Mouse (Mus musculus) CD4-positive, CD25-positive, alpha-beta regulatory T cell, adult 4 months (primary cell): ENCODE data around the gene Lypd5. TPM values are rescaled to one million over a fixed set of nuclear protein-coding genes. Genes with fewer than 3 reads are reported as not detected.
"Not testable (repeated sequence)": the region's sequence is repeated elsewhere in the genome, so short reads cannot be mapped to it uniquely, and the experiment has no call there.

Experiments used
- ATAC-seq: one replicate; pipeline ENCODE4 v1.8.0; 2017
- polyA plus RNA-seq, 2 experiments: library from polyadenylated mRNA; unstranded; fragments of 100-300 nt; shearing (Covaris generic); gene quantifications; one replicate each; pipeline ENCODE4 v1.2.1; 2017

Gene Lypd5
- polyA plus RNA-seq, 2 experiments from 2014 or later: 0.19 TPM; not detected in 1

DNA sequence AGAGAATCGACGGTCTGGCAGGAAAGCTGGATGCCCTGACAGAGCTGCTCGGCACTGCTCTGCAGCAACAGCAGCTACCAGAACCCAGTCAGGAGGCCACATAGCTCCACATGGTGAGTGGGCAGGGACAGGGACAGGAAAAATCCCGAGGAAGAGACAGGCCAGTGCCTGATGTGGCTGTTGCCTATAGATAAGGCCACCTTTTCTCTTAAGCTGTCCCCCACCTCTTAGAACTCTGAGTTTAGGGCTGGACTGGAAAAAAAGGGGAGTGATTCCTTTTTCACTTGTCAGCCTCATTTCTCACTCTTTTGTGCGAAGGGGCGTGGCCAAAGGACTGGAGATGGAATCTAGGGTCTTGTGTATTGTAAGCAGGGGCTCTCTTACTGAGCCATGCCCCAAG, 35.1 kb downstream of the Lypd5 start:
- ATAC-seq: no peak

DNA sequence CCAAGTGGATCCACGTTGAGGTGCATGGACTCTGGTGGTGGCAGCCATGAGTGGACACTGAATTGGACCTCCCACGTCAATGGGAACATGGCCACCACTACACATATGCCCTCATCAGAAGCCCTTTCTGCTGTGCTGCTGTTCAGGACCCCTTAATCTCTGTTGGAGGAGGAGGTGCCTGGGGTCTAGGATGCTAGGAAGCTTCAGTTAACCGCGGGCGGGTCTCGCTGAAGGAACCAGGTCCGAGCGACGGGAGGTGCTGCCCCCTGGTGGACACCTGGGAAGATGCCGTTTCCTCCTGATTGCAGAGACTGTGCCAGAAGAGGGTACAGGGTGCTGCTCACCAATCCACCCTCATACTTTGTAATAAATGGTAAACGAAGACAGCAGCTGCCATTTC, 35.8 kb downstream of the Lypd5 start:
- ATAC-seq: peak; percentile 31

GRCm38 (mm10) chr7:24387059-24387556, 38.1 kb downstream of the Lypd5 start:
- ATAC-seq: no peak

GRCm38 (mm10) chr7:24389516-24390187, 40.7 kb downstream of the Lypd5 start:
- ATAC-seq: no peak

- no peak for ATAC-seq
Observed at GRCm38 (mm10) chr7:24390512-24390911, 41.5 kb downstream of the Lypd5 start.

DNA sequence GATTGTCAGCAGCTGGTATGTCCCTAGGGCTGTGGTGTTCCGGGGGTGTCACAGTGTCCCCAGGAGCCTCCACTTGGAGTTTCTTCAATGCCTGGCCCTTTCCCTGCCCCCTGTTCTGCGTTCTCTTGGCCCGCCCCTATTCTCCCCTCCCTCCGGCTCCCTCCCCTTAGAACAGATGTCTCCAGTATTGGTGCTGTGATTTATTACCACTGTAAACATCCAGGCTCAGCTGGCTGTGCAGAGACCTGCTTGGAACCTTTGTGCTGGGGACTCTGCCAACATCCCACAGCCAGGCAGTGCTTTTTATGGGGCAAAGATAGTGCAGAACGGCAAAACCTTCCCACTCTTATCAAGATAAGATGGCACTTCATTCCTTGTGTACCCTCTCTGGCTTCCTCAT, 42.1 kb downstream of the Lypd5 start:
- no peak for ATAC-seq

DNA sequence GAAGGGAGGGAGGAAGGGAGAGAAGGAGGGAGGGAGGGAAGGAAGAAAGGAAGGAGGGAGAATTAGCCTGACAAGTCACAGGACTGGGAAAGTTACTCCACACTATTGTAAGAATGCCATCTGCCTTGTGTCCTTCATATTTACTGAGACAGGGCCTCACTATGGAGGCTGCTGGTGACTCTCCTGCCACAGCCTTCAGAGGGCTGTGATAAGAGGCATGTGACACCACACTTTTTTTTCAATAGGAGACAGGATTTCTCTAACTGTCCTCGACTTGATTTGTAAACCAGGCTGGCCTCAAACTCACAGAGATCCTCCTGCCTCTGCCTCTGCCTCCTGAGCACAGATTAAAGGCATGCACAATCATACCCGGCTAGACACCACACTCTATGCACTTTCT, 42.7 kb downstream of the Lypd5 start:
- no peak for ATAC-seq

- ATAC-seq: no peak
Observed at GRCm38 (mm10) chr7:24394054-24394453, 45.1 kb downstream of the Lypd5 start.

GRCm38 (mm10) chr7:24394475-24395161, 45.6 kb downstream of the Lypd5 start:
- peak; percentile 75 for ATAC-seq

DNA sequence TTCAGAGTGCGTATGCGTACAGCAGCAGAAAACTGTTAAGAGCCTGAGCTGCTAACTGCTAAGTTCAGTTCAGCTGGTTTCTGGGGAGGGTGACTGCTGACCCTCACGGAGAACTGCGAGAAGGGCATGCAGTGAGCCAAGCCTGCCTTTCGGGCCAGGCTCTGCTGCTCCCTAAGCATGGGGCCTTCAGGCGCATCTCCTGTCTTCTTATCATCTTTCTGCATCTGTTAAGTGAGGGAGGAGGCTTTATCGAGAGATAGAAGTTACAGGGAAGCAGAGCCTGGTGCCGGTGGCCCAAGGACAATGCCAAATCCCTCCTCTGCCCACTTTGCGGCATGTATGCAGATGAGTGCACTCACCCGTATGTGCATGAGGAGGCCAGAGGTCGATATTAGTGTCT, 47.8 kb downstream of the Lypd5 start:
- ATAC-seq: no peak

DNA sequence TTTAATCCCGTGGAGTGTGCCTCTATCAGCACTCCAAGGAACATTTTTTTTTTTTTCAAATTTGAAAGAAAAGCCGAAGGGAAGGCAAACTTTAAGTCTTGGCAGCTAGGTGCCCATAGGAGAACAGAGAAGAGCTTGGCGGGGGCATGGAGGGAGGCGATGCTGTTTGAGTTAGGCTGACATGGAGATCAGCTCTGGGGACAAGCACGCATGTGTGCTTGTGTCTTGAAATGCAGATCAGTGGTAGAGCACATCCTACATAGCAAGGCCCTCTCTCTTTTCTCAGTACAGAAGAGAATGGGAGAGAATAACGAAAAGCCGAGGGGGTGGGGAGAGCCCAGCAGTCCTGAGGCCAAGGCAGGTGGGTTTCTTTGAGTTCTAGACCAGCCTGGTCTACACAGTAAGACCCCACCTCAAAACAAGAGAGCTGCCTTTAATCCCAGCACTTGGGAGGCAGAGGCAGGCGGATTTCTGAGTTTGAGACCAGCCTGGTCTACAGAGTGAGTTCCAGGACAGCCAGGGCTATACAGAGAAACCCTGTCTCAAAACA, 49.4 kb downstream of the Lypd5 start:
- no peak for ATAC-seq

GRCm38 (mm10) chr7:24399256-24400081, 50.5 kb downstream of the Lypd5 start, which contains the start of gene Smg9:
Smg9 (plus strand) TSS chr7:24399619.
- ATAC-seq: peak; percentile 90

DNA sequence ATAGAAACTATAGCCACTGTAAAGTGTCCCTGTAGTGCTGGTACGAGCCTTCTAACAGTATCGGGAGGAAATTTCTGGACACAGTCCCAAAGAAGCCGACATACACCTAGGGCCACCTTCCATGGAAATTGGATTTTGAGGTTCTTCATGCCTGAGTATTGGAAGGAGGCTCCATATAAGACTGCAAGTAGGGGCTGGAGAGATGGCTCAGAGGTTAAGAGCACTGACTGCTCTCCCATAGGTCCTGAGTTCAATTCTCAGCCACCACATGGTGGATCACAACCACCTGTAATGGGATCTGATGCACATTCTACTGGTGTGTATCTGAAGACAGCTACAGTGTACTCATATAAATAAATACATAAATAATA, 51.1 kb downstream of the Lypd5 start:
- no peak for ATAC-seq

DNA sequence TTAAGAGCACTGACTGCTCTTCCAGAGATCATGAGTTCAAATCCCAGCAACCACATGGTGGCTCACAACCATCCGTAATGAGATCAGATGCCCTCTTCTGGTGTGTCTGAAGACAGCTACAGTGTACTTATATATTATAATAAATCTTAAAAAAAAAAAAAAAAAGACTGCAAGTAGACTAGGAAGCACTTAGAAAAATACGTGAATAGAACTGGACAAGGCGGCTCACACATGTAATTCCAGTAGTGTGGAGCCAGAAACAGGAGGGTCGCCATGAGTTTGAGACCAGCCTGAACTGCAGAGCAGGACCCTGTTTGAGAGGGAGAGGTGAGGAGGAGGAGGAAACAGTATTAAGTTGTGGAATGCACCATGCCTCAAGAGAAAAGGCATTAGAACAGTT, 51.5 kb downstream of the Lypd5 start:
- not testable (repeated sequence) for ATAC-seq

DNA sequence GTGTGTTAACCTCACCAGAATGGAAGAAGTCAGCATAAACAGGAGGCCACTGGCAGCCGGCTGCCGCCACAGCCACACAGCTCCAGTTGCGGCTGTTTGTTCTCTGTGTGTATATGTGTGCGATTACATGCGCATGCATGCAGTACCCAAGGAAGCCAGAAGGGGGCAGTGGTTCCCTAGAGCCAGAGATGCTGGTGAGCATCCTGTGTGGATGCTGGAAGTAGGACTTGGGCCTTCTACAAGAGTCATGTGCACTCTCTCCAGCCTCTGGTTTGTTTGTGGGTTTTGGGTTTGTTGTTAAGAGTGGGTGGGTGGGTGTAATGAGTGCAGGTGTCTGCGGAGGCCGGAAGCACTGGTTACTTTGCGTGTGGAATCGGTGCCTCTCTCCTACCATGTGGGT, 53.9 kb downstream of the Lypd5 start:
- ATAC-seq: no peak

Other genes starting within 250 kb of the Lypd5 start
- 1 to 10 TPM; 1.3 to 2.4 TPM for gene Zfp112, start 236.9 kb upstream of the Lypd5 start, polyA plus RNA-seq
- 10 to 100 TPM; 13.8 to 21.0 TPM for gene Zfp235, start 215.0 kb upstream of the Lypd5 start, polyA plus RNA-seq
- gene Zfp114, start 174.1 kb upstream of the Lypd5 start, polyA plus RNA-seq: 1 to 10 TPM in 1 of 2 experiments, under 1 TPM in 1; 0.73 to 1.8 TPM
- 1 to 10 TPM in 1 of 2 experiments, under 1 TPM in 1; 0.61 to 1.3 TPM for gene Zfp111, start 137.8 kb upstream of the Lypd5 start, polyA plus RNA-seq
- gene Zfp109, start 111.6 kb upstream of the Lypd5 start, polyA plus RNA-seq: 1 to 10 TPM; 2.2 to 3.7 TPM
- gene Zfp108, start 94.4 kb upstream of the Lypd5 start, polyA plus RNA-seq: under 1 TPM in 1 of 2 experiments, not detected in 1; 0.70 TPM
- gene Zfp93, start 78.8 kb upstream of the Lypd5 start, polyA plus RNA-seq: 1 to 10 TPM; 2.5 to 2.9 TPM
- gene Zfp61, start 48.0 kb upstream of the Lypd5 start, polyA plus RNA-seq: 10 to 100 TPM; 19.4 to 27.8 TPM
- gene Zfp94, start 32.5 kb upstream of the Lypd5 start, polyA plus RNA-seq: 10 to 100 TPM; 10.6 to 13.8 TPM
- gene Tescl, start 15.3 kb upstream of the Lypd5 start, polyA plus RNA-seq: not detected
- 100 to 1,000 TPM; 130 to 152 TPM for gene Kcnn4, start 21.1 kb downstream of the Lypd5 start, polyA plus RNA-seq
- 10 to 100 TPM; 27.9 to 29.4 TPM for gene Smg9, start 50.4 kb downstream of the Lypd5 start, polyA plus RNA-seq
- under 1 TPM; 0.35 to 0.56 TPM for gene Irgc1, start 103.1 kb downstream of the Lypd5 start, polyA plus RNA-seq
- gene Plaur, start 113.3 kb downstream of the Lypd5 start, polyA plus RNA-seq: 1 to 10 TPM in 1 of 2 experiments, under 1 TPM in 1; 0.66 to 5.8 TPM
- not detected for gene Cadm4, start 132.8 kb downstream of the Lypd5 start, polyA plus RNA-seq
- gene Zfp428, start 157.8 kb downstream of the Lypd5 start, polyA plus RNA-seq: under 1 TPM in 1 of 2 experiments, not detected in 1; 0.56 TPM
- gene AC161166.1, start 163.3 kb downstream of the Lypd5 start, polyA plus RNA-seq: not detected
- gene Irgq, start 181.5 kb downstream of the Lypd5 start, polyA plus RNA-seq: 1 to 10 TPM in 1 of 2 experiments, under 1 TPM in 1; 0.68 to 1.5 TPM
- not detected for gene Pinlyp, start 196.9 kb downstream of the Lypd5 start, polyA plus RNA-seq
- gene Xrcc1, start 197.1 kb downstream of the Lypd5 start, polyA plus RNA-seq: 10 to 100 TPM; 35.3 to 46.2 TPM
- gene Ethe1, start 238.3 kb downstream of the Lypd5 start, polyA plus RNA-seq: 10 to 100 TPM; 13.8 to 19.6 TPM
- under 1 TPM in 1 of 2 experiments, not detected in 1; 0.31 TPM for gene Zfp575, start 238.4 kb downstream of the Lypd5 start, polyA plus RNA-seq